Mouse (Mus musculus): ENCODE results near the gene Nucb1.
"Not testable (repeated sequence)": the region's sequence is repeated elsewhere in the genome, so short reads cannot be mapped to it uniquely, and the experiment has no call there.

The Nucb1 gene

GRCm38 (mm10) chr7:45509912-45510787 lies at the start of gene Nucb1:
Gene Nucb1 (minus strand): TSS chr7:45510406.
- peak; percentile 92 to 94 for DNase-seq (ENCODE audit: low spot score in 2 of 2)

GRCm38 (mm10) chr7:45558907-45559306 lies 48.7 kb upstream of the Nucb1 start:
- peak; percentile 44 to 61 for DNase-seq (ENCODE audit: low spot score in 2 of 2)

GRCm38 (mm10) chr7:45555787-45556186 lies 45.6 kb upstream of the Nucb1 start:
- DNase-seq (ENCODE audit: low spot score in 2 of 2) = peak; percentile 73 to 86

GRCm38 (mm10) chr7:45554744-45555143 lies 44.5 kb upstream of the Nucb1 start, which contains the start of gene Hsd17b14:
Gene Hsd17b14 (plus strand): TSS chr7:45554893.
- DNase-seq (ENCODE audit: low spot score in 2 of 2) = no peak

- no peak for DNase-seq (ENCODE audit: low spot score in 2 of 2)
These were observed 43.8 kb upstream of the Nucb1 start for GRCm38 (mm10) chr7:45553990-45554389.

GRCm38 (mm10) chr7:45553519-45553918 lies 43.3 kb upstream of the Nucb1 start:
- no peak for DNase-seq (ENCODE audit: low spot score in 2 of 2)

- no peak for DNase-seq (ENCODE audit: low spot score in 2 of 2)
These were observed 41.3 kb upstream of the Nucb1 start for GRCm38 (mm10) chr7:45551512-45551883.

- no peak for DNase-seq (ENCODE audit: low spot score in 2 of 2)
These were observed 40.8 kb upstream of the Nucb1 start for GRCm38 (mm10) chr7:45550821-45551511.

GRCm38 (mm10) chr7:45549641-45550436 lies 39.6 kb upstream of the Nucb1 start:
- no peak for DNase-seq (ENCODE audit: low spot score in 2 of 2)

- DNase-seq (ENCODE audit: low spot score in 2 of 2) = no peak
These were observed 34.3 kb upstream of the Nucb1 start for GRCm38 (mm10) chr7:45544525-45544924.

- DNase-seq (ENCODE audit: low spot score in 2 of 2) = no peak
These were observed 30.0 kb upstream of the Nucb1 start for GRCm38 (mm10) chr7:45540213-45540612.

- DNase-seq (ENCODE audit: low spot score in 2 of 2) = no peak
These were observed 28.9 kb upstream of the Nucb1 start for GRCm38 (mm10) chr7:45539095-45539494.

GRCm38 (mm10) chr7:45538163-45539041 lies 28.2 kb upstream of the Nucb1 start:
- DNase-seq (ENCODE audit: low spot score in 2 of 2) = peak in 1 of 2 experiments; percentile 42

- no peak for DNase-seq (ENCODE audit: low spot score in 2 of 2)
These were observed 27.4 kb upstream of the Nucb1 start for GRCm38 (mm10) chr7:45537602-45538001.

GRCm38 (mm10) chr7:45535676-45536075 lies 25.5 kb upstream of the Nucb1 start:
- DNase-seq (ENCODE audit: low spot score in 2 of 2) = no peak

GRCm38 (mm10) chr7:45530643-45531042 lies 20.4 kb upstream of the Nucb1 start:
- no peak for DNase-seq (ENCODE audit: low spot score in 2 of 2)

GRCm38 (mm10) chr7:45529461-45529860 lies 19.3 kb upstream of the Nucb1 start:
- DNase-seq (ENCODE audit: low spot score in 2 of 2) = no peak

- not testable (repeated sequence) for DNase-seq (ENCODE audit: low spot score in 2 of 2)
These were observed 17.0 kb upstream of the Nucb1 start for GRCm38 (mm10) chr7:45527169-45527568.

- no peak for DNase-seq (ENCODE audit: low spot score in 2 of 2)
These were observed 16.4 kb upstream of the Nucb1 start for GRCm38 (mm10) chr7:45526474-45527120.

- DNase-seq (ENCODE audit: low spot score in 2 of 2) = peak; percentile 97 to 98
These were observed 15.7 kb upstream of the Nucb1 start, which contains the start of the genes Ppp1r15a and Plekha4 for GRCm38 (mm10) chr7:45525809-45526473. Gene Ppp1r15a (minus strand): TSS chr7:45526268. Gene Plekha4 (plus strand): TSS chr7:45526330.

Measured in urinary bladder, postnatal 36 days (tissue).